Mouse (Mus musculus) layer of hippocampus, postnatal 14 days (tissue): ENCODE results near the gene Kif13a. TPM values are rescaled to one million over a fixed set of nuclear protein-coding genes. Genes with fewer than 3 reads are reported as not detected.

Experiments used
- DNase-seq, 2 experiments: peaks; one replicate each; pipeline ENCODE4 v3.0.0; 2021 to 2022; ENCODE audit warnings: low spot score in 2 of 2, mixed read lengths in 1 of 2
- total RNA-seq, 2 experiments: library from RNA; stranded (reverse); gene quantifications; 2 replicates each; pipeline ENCODE4 v1.2.3; 2021

Gene Kif13a
- total RNA-seq, 2 experiments from 2014 or later, result 23.0 to 25.8 TPM

DNA sequence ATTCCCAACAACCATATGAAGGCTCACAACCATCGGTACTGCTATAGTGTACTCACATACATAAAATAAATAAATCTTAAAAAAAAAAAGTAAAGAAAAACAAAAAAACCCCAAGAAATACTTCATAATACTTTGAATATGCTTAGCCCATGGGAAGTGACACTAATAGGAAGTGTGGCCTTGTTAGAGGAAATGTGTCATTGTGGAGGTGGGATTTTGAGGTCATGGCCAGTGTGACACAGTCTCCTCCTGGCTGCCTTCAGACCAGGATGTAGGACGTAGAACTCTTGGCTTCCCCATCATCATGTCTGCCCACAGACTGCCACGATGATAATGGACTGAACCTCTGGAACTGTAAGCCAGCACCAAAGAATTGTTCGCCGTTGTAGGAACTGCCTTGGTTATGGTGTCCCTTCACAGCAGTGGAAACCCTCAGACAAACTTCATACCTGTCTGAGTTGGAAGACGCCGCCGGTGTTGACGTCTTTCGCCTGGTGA is 143.6 kb downstream of the Kif13a start:
- DNase-seq, result no peak

DNA sequence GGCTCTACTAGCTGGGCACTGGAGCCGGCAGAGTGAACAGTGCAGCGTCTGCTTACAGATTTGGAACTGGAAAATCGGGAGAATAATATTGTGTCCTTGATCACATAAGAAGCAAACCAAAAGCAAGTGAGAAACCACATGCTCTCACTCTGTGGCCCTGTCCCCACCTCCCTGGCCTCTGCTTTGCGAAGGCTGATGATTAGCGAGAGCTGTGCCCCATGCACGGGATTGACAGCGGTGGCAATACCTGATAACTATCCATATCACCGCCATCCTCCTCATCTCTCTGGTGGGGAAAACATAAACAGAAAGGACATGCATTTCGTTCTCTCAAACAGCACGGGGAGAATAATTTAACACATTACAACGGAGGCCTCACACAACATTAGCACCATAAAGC is 149.3 kb downstream of the Kif13a start:
- DNase-seq, result no peak

GRCm38 (mm10) chr13:46779831-46780230 is 149.8 kb downstream of the Kif13a start:
- no peak for DNase-seq

DNA sequence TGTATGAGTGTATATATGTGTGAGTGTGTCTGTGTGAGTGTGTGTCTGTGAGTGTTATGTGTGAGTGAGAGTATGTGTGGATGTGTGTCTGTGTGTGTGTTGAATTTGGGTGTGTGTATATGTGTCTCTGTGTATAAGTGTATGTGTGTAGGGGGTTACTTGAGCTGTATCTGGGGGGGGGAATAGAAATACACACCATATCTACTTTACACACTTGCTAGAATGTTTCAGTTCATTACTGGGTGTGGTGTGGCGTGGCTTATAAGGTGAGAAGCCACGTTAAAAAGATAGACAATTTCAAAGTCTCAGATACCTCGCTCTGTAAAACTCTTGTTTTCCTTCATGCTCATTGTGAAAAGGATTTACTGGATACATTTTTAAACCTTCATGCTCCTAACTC is 152.2 kb downstream of the Kif13a start:
- no peak for DNase-seq

DNA sequence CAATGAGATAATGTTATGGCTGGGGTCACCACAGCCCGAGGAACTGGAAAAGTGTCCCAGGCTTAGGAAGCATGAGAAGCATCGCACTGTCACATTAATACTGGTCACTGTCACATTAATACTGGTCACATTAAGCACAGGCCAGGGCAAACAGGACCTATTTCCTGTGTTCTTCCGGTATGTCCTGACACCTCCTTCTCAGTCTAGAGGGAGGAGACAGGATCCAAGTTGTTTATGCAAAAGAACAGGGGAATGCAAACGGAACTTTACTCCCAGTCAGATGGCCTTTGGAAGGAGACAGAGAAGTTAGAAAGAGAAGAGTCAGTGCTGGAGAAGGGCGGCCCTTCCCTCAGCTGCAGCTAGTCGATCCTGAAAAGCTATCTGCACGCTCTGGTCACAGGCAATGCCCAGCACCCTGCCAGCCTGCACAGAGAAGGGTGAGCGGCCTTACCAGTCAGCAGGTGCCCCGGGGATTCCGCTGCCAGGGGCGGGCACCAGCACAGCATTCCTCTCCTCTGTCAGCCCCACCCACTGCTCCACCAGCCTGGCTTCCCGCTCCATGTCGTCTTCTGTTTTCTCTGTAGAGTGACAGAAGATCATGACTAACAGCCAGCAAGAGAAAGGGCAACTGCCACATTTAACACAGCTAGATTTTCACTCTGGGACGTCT is 152.9 kb downstream of the Kif13a start:
- no peak for DNase-seq

GRCm38 (mm10) chr13:46774998-46775397 is 154.7 kb downstream of the Kif13a start:
- no peak for DNase-seq

- DNase-seq, result no peak
These were observed 157.1 kb downstream of the Kif13a start for GRCm38 (mm10) chr13:46772581-46772980.

DNA sequence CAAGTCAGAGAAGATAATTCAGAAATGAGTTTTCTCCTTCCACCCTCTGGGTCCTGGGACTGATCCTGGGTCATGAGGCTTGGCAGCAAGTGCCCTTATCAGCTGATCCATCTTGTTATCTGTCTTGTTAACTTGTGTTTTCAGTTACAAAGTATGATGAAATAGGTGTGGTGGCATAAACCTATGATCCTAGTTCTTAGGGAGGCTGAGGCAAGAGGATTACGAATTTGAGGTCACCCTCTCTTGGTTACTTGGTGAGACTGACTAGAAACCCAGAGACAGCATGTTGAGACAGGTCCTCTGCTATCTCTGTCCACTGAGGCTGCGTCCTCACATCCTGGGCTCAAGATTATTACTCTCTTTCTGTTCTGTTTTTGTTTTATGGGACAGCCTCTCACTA is 164.3 kb downstream of the Kif13a start:
- no peak for DNase-seq

DNA sequence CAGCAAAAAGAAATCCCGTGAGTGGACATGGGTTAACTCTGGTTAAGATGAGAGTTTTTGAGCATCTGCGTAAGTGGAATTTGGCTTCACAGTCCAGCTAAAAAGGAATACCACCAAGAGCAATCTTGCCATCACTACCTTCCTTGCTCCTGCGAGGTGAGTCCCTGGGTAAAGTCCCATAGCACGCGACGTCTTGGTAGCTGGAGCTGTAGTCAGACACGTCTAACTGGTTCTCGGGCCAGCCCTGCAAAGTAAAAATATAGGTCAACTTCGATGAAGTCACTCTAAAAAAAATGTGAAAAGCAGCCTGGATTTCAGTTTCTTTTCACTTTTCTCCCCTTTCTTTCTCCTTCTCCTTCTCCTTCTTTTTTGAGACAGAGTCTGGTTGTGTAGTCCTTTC is 166.5 kb downstream of the Kif13a start:
- DNase-seq, result no peak

DNA sequence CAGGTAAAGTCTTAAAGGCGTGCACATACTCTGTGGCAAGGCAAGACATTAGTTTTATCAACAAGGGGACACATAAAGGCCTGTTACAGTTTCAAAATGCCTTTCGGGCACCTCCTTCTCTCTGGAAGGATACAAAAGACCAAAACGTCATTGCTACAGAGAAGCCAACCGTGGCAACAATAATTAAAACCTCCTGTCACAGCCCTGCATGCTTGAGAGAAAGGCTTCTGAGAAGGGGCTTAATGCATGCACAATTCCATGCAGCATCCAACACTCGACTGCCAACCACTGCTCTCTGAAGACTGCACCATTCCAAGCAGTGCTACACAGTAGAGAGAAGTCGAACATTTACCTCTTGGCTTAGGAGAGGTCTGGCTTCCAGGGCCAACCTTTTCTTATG is 168.7 kb downstream of the Kif13a start:
- DNase-seq, result no peak

GRCm38 (mm10) chr13:46759281-46759809 is 170.3 kb downstream of the Kif13a start:
- no peak for DNase-seq

DNA sequence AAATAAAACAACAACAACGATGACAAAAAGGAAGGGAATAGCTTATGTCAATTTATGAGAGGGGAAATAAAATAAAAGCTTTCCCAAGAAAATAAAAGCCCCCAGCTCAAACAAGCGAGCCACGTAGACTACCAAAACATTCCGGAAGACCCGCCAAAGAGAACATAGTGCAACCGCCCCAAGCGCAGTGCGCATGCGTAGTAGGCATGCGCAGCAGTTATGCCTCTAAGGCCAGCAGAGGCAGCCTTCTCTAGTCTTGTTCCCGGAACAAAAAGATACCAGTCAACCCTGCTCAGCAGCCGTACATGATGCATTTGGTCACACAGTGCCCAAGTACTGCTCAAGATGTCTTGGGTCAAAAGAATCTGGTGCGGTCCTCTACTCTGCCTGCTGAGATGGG is 171.0 kb downstream of the Kif13a start:
- no peak for DNase-seq

DNA sequence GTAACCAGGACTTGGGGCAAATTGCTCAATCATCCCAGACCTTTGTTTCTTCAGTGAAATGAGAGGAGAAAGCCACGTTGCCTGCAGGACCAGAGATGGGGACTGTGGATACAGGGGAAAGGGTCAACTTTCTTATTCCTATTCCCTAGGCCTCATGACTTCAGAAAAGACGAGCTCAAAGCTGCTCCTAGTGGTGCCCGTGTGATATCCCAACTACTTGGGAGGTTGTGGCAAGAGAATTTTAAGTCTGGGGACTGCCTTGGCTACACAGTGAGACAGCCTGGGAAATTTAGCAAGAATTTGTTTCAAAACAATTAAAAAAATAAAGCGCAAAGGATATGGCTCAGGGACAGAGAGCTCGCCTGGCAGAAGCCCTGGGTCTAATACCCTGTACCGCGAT is 171.7 kb downstream of the Kif13a start:
- no peak for DNase-seq

- DNase-seq, result no peak
These were observed 176.4 kb downstream of the Kif13a start for GRCm38 (mm10) chr13:46753294-46753693.

- no peak for DNase-seq
These were observed 177.0 kb downstream of the Kif13a start for GRCm38 (mm10) chr13:46752566-46753229.

DNA sequence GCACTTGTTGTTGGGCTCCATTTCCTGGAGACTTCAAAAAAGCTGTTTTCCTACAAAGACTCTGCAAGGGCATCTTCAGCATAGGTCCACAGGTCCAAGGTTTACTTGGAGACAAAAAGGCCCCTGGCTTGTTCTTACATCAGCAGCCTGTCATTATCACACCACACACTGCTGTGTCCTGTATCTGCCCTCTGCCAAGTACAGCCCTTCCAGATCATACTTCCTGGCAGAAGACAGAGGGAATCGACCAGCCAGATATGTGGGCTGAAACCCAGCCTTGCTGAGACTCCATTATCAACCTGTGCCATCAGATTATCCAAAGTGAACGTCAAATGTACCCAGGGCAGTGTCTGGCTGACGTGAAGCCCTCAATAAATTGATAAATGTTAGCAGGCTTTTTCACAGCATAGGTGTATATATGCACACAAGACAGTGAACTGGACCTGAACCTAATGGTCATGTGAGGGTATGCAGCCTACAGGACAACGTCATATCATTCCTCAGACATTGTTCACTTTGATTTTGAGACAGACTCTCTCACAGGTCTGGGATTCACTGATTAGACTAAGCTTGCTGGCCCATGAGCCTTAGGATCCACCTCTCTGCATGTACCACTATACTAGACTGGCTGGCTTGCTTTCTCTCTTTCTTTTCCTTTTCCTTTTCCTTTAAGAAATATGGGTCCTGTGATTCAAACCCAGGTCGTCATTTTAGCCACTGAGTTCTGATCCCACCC is 181.4 kb downstream of the Kif13a start:
- no peak for DNase-seq

GRCm38 (mm10) chr13:46743821-46744220 is 185.8 kb downstream of the Kif13a start:
- no peak for DNase-seq

DNA sequence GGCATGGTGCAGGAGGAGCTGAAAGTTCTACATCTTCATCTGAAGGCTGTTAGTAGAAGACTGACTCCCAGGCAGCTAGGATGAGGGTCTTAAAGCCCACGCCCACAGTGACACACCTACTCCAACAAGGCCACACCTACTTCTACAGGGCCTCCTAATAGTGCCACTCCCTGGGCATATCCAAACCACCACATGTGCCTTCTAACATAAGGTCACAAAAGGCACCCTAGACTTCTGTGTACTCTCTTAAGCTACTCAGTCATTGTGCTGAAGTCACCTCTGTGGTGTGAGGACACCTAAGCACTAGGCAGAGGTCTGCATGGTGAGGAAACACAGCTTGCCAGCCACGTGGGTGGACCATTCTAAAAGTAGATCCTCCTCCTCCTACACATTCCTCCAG is 187.3 kb downstream of the Kif13a start:
- DNase-seq, result no peak

DNA sequence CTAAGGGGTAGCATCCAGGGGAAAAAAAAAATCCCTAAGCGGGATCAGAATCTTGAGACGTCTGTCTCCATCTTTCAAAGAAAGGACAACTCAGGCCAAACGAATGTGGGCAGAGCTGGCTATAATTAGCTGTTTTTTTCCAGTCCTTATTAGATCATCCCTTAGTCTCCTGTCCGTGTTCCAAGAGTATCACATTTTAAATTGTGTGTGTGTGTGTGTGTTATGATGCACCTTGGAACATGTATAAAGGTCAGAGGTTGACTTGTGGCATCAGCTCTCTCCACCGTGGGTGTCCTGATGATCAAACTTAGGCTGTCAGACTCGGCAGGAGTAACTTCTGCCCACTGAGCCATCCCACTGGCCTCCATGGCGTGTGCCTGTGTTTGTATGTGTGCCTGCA is 190.2 kb downstream of the Kif13a start:
- DNase-seq, result no peak

DNA sequence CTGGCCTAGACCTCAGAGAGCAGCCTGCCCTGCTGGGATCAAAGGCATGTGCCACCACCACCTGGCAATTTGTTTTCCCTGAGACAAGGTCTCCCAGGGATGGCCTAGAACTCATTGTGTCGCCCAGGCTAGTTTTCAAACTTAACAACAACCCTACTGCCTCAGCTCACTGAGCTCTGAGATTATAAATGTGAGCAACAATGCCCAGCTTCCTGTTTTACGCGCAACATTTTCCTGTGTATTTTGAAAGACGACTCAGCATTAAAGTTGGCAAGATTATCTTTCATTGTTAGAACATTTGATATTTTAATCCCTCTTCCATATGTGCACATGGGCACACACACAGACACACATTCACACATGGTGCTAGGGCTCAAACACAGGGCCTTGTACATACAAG is 192.2 kb downstream of the Kif13a start:
- no peak for DNase-seq

GRCm38 (mm10) chr13:46736479-46736865 is 193.2 kb downstream of the Kif13a start:
- DNase-seq, result no peak
